Mouse (Mus musculus) hindbrain, embryonic 14.5 days (tissue): ENCODE data around the gene Mtfr1l. TPM values are rescaled to one million over a fixed set of nuclear protein-coding genes. Genes with fewer than 3 reads are reported as not detected.

Experiments
- ATAC-seq: fragments of 200-750 bp; cut with Nextera tagmentation; 2 replicates; pipeline ENCODE4 v1.8.0; 2017; ENCODE audit warnings: moderate number of reproducible peaks, mild to moderate bottlenecking, moderate TSS enrichment, moderate library complexity; ENCODE audit not compliant: low FRiP score
- DNase-seq: peaks from one replicate; pipeline ENCODE4 v3.0.0-alpha.2; 2015; ENCODE audit warnings: low spot score
- H3K27ac ChIP-seq: fragments of 300-500 bp; sonication (generic); 2 replicates; pipeline ENCODE4 v1.5.1; 2014; ENCODE audit warnings: mild to moderate bottlenecking, moderate library complexity
- H3K27me3 ChIP-seq: fragments of 300-500 bp; sonication (generic); 2 replicates; pipeline ENCODE4 v1.6.1; 2014; ENCODE audit warnings: mild to moderate bottlenecking, low read length, mixed read lengths; ENCODE audit not compliant: control insufficient read depth, insufficient read depth
- H3K36me3 ChIP-seq: fragments of 300-500 bp; sonication (generic); replicated peaks from 2 replicates; pipeline ENCODE4 v1.6.1; 2014; ENCODE audit not compliant: control insufficient read depth, insufficient read depth
- H3K4me1 ChIP-seq: fragments of 300-500 bp; sonication (generic); replicated peaks from 2 replicates; pipeline ENCODE4 v1.6.1; 2014; ENCODE audit warnings: antibody characterized with exemption, low read length, mixed read lengths; ENCODE audit not compliant: control insufficient read depth, insufficient read depth
- H3K4me2 ChIP-seq: fragments of 300-500 bp; sonication (generic); replicated peaks from 2 replicates; pipeline ENCODE4 v1.6.1; 2014; ENCODE audit warnings: mild to moderate bottlenecking, moderate library complexity
- H3K4me3 ChIP-seq: fragments of 300-500 bp; sonication (generic); replicated peaks from 2 replicates; pipeline ENCODE4 v1.5.1; 2014; ENCODE audit warnings: mild to moderate bottlenecking, low read length
- H3K9ac ChIP-seq: fragments of 300-500 bp; sonication (generic); 2 replicates; pipeline ENCODE4 v1.6.1; 2014
- H3K9me3 ChIP-seq: fragments of 300-500 bp; sonication (generic); 2 replicates; pipeline ENCODE4 v1.6.1; 2016; ENCODE audit warnings: low read length; ENCODE audit not compliant: control insufficient read depth
- WGBS: fragments of 180-500 bp; shearing (Covaris S2); extraction: QIAGEN DNeasy Blood & Tissue Kit; methylation state at CpG from one replicate; pipeline ENCODE4 v1.1.7; 2014; 5-methylcytosine and 5-hydroxymethylcytosine counted together
- polyA plus RNA-seq: library from polyadenylated mRNA; unstranded; fragments of >200 nt; fragmentation: Nextera tagmentation; extraction: Ambion mirVana; gene quantifications from 2 replicates; pipeline ENCODE4 v1.2.1, GENCODE M21; 2014

The Mtfr1l gene
- polyA plus RNA-seq, 1 experiment from 2014 or later, result 184 TPM

GRCm38 (mm10) chr4:134525806-134526205 is 9.4 kb downstream of the Mtfr1l start:
- Histone ChIP-seq H3K4me1 (no peaks in the 10 kb centered on the region), H3K4me2 (no peak overlapping the region), H3K27ac (no peak overlapping the region), H3K4me3 (no peak overlapping the region), H3K27me3 (no peaks in the 10 kb centered on the region), H3K36me3 (peaks cover 62% of the 10 kb centered on the region), H3K9me3 (no peaks in the 10 kb centered on the region), H3K9ac (no peak overlapping the region)
- 64% methylated on average over 5 of the region's 5 CpGs for WGBS
- ATAC-seq, result no peak
- DNase-seq, result no peak

- WGBS, result 93% methylated on average over 4 of the region's 4 CpGs
- H3K36me3 ChIP-seq, result peaks cover 38% of the 10 kb centered on the region
- H3K27me3 ChIP-seq, result no peaks in the 10 kb centered on the region
- ATAC-seq, result no peak
- no peak overlapping the region for H3K27ac ChIP-seq
- no peak overlapping the region for H3K9ac ChIP-seq
- no peaks in the 10 kb centered on the region for H3K9me3 ChIP-seq
- H3K4me1 ChIP-seq, result no peaks in the 10 kb centered on the region
- no peak for DNase-seq
- H3K4me2 ChIP-seq, result no peak overlapping the region
- no peak overlapping the region for H3K4me3 ChIP-seq
Observed at GRCm38 (mm10) chr4:134523447-134523846, 11.7 kb downstream of the Mtfr1l start.

GRCm38 (mm10) chr4:134519281-134519680 is 15.9 kb downstream of the Mtfr1l start:
- no peak overlapping the region for H3K27ac ChIP-seq
- H3K9ac ChIP-seq, result no peak overlapping the region
- DNase-seq (no peak), ATAC-seq (no peak)
- H3K4me3 ChIP-seq, result no peak overlapping the region
- H3K4me2 ChIP-seq, result no peak overlapping the region
- no peaks in the 10 kb centered on the region for H3K27me3 ChIP-seq
- H3K9me3 ChIP-seq, result no peaks in the 10 kb centered on the region
- H3K4me1 ChIP-seq, result no peaks in the 10 kb centered on the region
- no peaks in the 10 kb centered on the region for H3K36me3 ChIP-seq

- ATAC-seq, result no peak
- no peaks in the 10 kb centered on the region for H3K27me3 ChIP-seq
- H3K9ac ChIP-seq, result no peak overlapping the region
- 91% methylated on average over 4 of the region's 4 CpGs for WGBS
- H3K4me2 ChIP-seq, result no peak overlapping the region
- no peaks in the 10 kb centered on the region for H3K36me3 ChIP-seq
- H3K27ac ChIP-seq, result no peak overlapping the region
- no peak for DNase-seq
- no peak overlapping the region for H3K4me3 ChIP-seq
- H3K4me1 ChIP-seq, result no peaks in the 10 kb centered on the region
- no peaks in the 10 kb centered on the region for H3K9me3 ChIP-seq
Observed at GRCm38 (mm10) chr4:134518541-134518940, 16.6 kb downstream of the Mtfr1l start.

- Histone ChIP-seq H3K27ac (no peak overlapping the region), H3K9ac (no peak overlapping the region), H3K4me2 (no peak overlapping the region), H3K9me3 (no peaks in the 10 kb centered on the region), H3K4me1 (no peaks in the 10 kb centered on the region), H3K4me3 (no peak overlapping the region), H3K27me3 (no peaks in the 10 kb centered on the region), H3K36me3 (no peaks in the 10 kb centered on the region)
- 90% methylated on average over 10 of the region's 10 CpGs for WGBS
- DNase-seq, result no peak
- no peak for ATAC-seq
Observed at GRCm38 (mm10) chr4:134517719-134518118, 17.5 kb downstream of the Mtfr1l start.

- Histone ChIP-seq H3K4me2 (no peak overlapping the region), H3K9me3 (no peaks in the 10 kb centered on the region), H3K27me3 (no peaks in the 10 kb centered on the region), H3K36me3 (no peaks in the 10 kb centered on the region), H3K9ac (no peak overlapping the region), H3K4me1 (no peaks in the 10 kb centered on the region), H3K27ac (no peak overlapping the region), H3K4me3 (no peak overlapping the region)
- ATAC-seq (no peak), DNase-seq (no peak)
- WGBS, result 82% methylated on average over 8 of the region's 8 CpGs
Observed at GRCm38 (mm10) chr4:134516981-134517380, 18.2 kb downstream of the Mtfr1l start.

- H3K9ac ChIP-seq, result no peak overlapping the region
- H3K27me3 ChIP-seq, result no peaks in the 10 kb centered on the region
- WGBS, result 87% methylated on average over 7 of the region's 7 CpGs
- H3K4me3 ChIP-seq, result no peak overlapping the region
- H3K4me2 ChIP-seq, result no peak overlapping the region
- no peaks in the 10 kb centered on the region for H3K36me3 ChIP-seq
- DNase-seq, result no peak
- no peaks in the 10 kb centered on the region; the same call in 1 of the 2 replicates for H3K4me1 ChIP-seq
- ATAC-seq, result no peak
- H3K9me3 ChIP-seq, result no peaks in the 10 kb centered on the region
- no peak overlapping the region for H3K27ac ChIP-seq
Observed at GRCm38 (mm10) chr4:134515614-134516013, 19.6 kb downstream of the Mtfr1l start.

GRCm38 (mm10) chr4:134514309-134514930 is 20.8 kb downstream of the Mtfr1l start:
- ATAC-seq, result no peak
- WGBS, result 95% methylated on average over 11 of the region's 11 CpGs
- Histone ChIP-seq H3K4me1 (no peaks in the 10 kb centered on the region; the same call in 1 of the 2 replicates), H3K9ac (no peak overlapping the region), H3K27ac (no peak overlapping the region), H3K4me2 (no peak overlapping the region), H3K27me3 (no peaks in the 10 kb centered on the region), H3K4me3 (no peak overlapping the region), H3K36me3 (no peaks in the 10 kb centered on the region), H3K9me3 (no peaks in the 10 kb centered on the region)
- DNase-seq, result no peak

- ATAC-seq (no peak), DNase-seq (no peak)
- no peak overlapping the region for H3K27ac ChIP-seq
- H3K4me3 ChIP-seq, result no peak overlapping the region
- H3K27me3 ChIP-seq, result no peaks in the 10 kb centered on the region
- no peak overlapping the region for H3K9ac ChIP-seq
- peak overlapping the region; percentile 25 for H3K4me2 ChIP-seq
- WGBS, result 30% methylated on average over 15 of the region's 15 CpGs
- peaks cover 7% of the 10 kb centered on the region for H3K36me3 ChIP-seq
- H3K9me3 ChIP-seq, result no peaks in the 10 kb centered on the region
- H3K4me1 ChIP-seq, result no peaks in the 10 kb centered on the region; the same call in 1 of the 2 replicates
Observed at GRCm38 (mm10) chr4:134512798-134513197, 22.4 kb downstream of the Mtfr1l start.

GRCm38 (mm10) chr4:134511730-134512129 is 23.5 kb downstream of the Mtfr1l start:
- H3K4me3 ChIP-seq, result no peak overlapping the region
- DNase-seq (no peak), ATAC-seq (no peak)
- peaks cover 16% of the 10 kb centered on the region for H3K36me3 ChIP-seq
- WGBS, result 80% methylated on average over 6 of the region's 6 CpGs
- no peaks in the 10 kb centered on the region; the same call in 1 of the 2 replicates for H3K4me1 ChIP-seq
- H3K4me2 ChIP-seq, result peak overlapping the region; percentile 71; the same call in 1 of the 2 replicates
- H3K27me3 ChIP-seq, result no peaks in the 10 kb centered on the region
- H3K9ac ChIP-seq, result no peak overlapping the region
- H3K27ac ChIP-seq, result no peak overlapping the region
- no peaks in the 10 kb centered on the region for H3K9me3 ChIP-seq
